Mouse (Mus musculus): ENCODE data around the gene Rbpms2. TPM values are rescaled to one million over a fixed set of nuclear protein-coding genes. Genes with fewer than 3 reads are reported as not detected.
A peak's percentile ranks its signal among the peaks of the same experiment; 100 is the strongest.

Gene Rbpms2
- polyA plus RNA-seq, 1 experiment from 2014 or later, result 125 TPM

DNA sequence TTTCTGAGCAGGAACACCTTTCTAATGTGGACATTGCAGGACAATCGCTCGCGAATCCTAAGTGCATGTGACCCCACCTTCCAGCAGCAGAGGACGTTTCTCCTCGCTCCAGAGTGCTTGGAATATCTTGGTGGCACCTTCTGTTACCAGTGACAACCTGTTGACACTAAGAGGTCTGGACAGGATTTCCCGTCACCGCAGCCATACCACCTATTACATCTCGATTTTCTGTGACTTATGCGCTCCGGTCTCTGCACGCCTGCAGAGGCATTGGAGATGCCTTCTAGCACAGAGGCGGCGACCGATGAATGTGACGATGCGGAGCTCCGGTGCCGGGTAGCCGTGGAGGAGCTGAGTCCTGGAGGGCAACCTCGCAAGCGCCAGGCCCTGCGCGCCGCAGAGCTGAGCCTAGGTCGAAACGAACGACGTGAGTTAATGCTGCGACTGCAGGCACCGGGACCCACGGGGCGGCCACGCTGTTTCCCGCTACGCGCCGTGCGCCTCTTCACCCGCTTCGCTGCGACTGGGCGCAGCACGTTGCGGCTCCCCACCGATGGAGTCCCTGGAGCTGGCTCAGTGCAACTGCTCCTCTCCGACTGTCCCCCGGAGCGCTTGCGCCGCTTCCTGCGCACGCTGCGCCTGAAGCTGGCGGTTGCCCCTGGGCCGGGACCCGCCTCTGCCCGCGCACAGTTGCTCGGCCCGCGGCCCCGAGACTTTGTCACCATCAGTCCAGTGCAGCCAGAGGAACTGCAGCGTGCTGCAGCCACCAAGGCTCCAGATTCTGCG is 41.7 kb upstream of the Rbpms2 start:
- no peaks in the 10 kb centered on the region for H3K27me3 ChIP-seq (ENCODE audit: control insufficient read depth, insufficient read depth, low read length)
- H3K36me3 ChIP-seq (ENCODE audit: control insufficient read depth, insufficient read depth, low read length), result peaks cover 28% of the 10 kb centered on the region
- WGBS, result under 1% methylated on average over 64 of the region's 64 CpGs
- peak overlapping the region; percentile 18 to 66 for H3K27ac ChIP-seq (replicated peaks in 1 of 2; ENCODE audit: control insufficient read depth in 1 of 2, insufficient read depth in 1 of 2, low read depth in 2 of 2, low read length in 2 of 2)
- no peaks in the 10 kb centered on the region for H3K9me3 ChIP-seq (ENCODE audit: control insufficient read depth, low read length)
- 0 out of 2 replicates have a peak, but pooled peaks have one; percentile 11 for ATAC-seq (ENCODE audit: insufficient number of reproducible peaks, insufficient read depth, low FRiP score, low read depth)
- H3K4me1 ChIP-seq (ENCODE audit: control insufficient read depth in 2 of 2, insufficient read depth in 2 of 2, low read length in 2 of 2), result peaks cover 11 to 20% of the 10 kb centered on the region in 2 experiments; a peak in 3 of 4 replicates
- H3K4me2 ChIP-seq (ENCODE audit: low read length), result peak overlapping the region; percentile 96
- peak overlapping the region; percentile 61 to 71 for H3K4me3 ChIP-seq (ENCODE audit: control insufficient read depth in 1 of 2, insufficient read depth in 1 of 2, low read depth in 1 of 2, low read length in 2 of 2)
- peak overlapping the region; percentile 79 for H3K9ac ChIP-seq (ENCODE audit: low read length)

DNA sequence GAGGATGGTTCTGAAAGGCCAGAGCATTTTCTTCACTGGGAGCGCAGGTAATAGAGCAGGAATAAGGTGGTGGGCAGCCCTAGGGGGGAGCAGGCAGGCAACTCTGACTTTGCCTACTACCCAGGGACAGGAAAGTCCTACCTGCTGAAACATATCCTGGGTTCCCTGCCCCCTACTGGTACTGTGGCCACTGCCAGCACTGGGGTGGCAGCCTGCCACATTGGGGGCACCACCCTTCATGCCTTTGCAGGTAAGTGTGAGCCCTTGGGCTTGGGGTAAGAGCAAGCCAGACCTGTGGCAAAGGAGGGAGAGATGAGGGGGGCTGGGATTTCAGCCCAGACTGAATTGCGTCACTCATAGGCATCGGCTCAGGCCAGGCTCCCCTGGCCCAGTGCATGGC is 40.4 kb upstream of the Rbpms2 start:
- 94% methylated on average over 3 of the region's 3 CpGs for WGBS
- Histone ChIP-seq H3K36me3 (ENCODE audit: control insufficient read depth, insufficient read depth, low read length) (peaks cover 41% of the 10 kb centered on the region), H3K9ac (ENCODE audit: low read length) (peak overlapping the region; percentile 79), H3K4me1 (ENCODE audit: control insufficient read depth in 2 of 2, insufficient read depth in 2 of 2, low read length in 2 of 2) (peaks cover 11 to 17% of the 10 kb centered on the region in 2 experiments; a peak in 3 of 4 replicates), H3K9me3 (ENCODE audit: control insufficient read depth, low read length) (no peaks in the 10 kb centered on the region), H3K27ac (replicated peaks in 1 of 2; ENCODE audit: control insufficient read depth in 1 of 2, insufficient read depth in 1 of 2, low read depth in 2 of 2, low read length in 2 of 2) (no peak overlapping the region), H3K4me3 (ENCODE audit: control insufficient read depth in 1 of 2, insufficient read depth in 1 of 2, low read depth in 1 of 2, low read length in 2 of 2) (peak overlapping the region; percentile 61 to 71), H3K4me2 (ENCODE audit: low read length) (peak overlapping the region; percentile 96), H3K27me3 (ENCODE audit: control insufficient read depth, insufficient read depth, low read length) (no peaks in the 10 kb centered on the region)
- no peak for ATAC-seq (ENCODE audit: insufficient number of reproducible peaks, insufficient read depth, low FRiP score, low read depth)

DNA sequence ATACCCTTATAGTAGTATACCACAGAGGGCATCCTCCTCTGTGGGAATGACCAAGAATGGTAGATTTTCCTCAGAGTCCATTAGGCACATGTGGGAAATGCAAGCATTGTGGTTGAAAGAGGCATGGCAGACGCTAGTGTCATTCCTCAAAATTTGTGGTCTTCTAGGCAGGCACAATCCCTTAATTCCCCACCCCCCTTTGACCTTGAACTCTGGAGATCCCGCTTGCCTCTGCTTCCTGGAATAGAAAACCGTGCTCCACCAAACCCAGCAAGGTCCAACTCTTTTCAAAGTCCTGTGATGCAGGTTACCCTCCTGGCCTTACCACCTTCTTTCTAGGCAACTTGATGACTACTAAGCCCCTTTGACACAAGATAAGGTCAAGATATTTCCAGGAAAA is 36.7 kb upstream of the Rbpms2 start:
- no peak overlapping the region for H3K9ac ChIP-seq (ENCODE audit: low read length)
- no peaks in the 10 kb centered on the region for H3K9me3 ChIP-seq (ENCODE audit: control insufficient read depth, low read length)
- H3K27me3 ChIP-seq (ENCODE audit: control insufficient read depth, insufficient read depth, low read length), result no peaks in the 10 kb centered on the region
- WGBS, result 85% methylated on average over 3 of the region's 3 CpGs
- no peak for ATAC-seq (ENCODE audit: insufficient number of reproducible peaks, insufficient read depth, low FRiP score, low read depth)
- H3K36me3 ChIP-seq (ENCODE audit: control insufficient read depth, insufficient read depth, low read length), result peaks cover 61% of the 10 kb centered on the region
- no peak overlapping the region for H3K27ac ChIP-seq (replicated peaks in 1 of 2; ENCODE audit: control insufficient read depth in 1 of 2, insufficient read depth in 1 of 2, low read depth in 2 of 2, low read length in 2 of 2)
- no peak overlapping the region for H3K4me3 ChIP-seq (ENCODE audit: control insufficient read depth in 1 of 2, insufficient read depth in 1 of 2, low read depth in 1 of 2, low read length in 2 of 2)
- no peak overlapping the region for H3K4me2 ChIP-seq (ENCODE audit: low read length)
- H3K4me1 ChIP-seq (ENCODE audit: control insufficient read depth in 2 of 2, insufficient read depth in 2 of 2, low read length in 2 of 2), result peaks cover 9 to 14% of the 10 kb centered on the region in 2 experiments; a peak in 3 of 4 replicates

DNA sequence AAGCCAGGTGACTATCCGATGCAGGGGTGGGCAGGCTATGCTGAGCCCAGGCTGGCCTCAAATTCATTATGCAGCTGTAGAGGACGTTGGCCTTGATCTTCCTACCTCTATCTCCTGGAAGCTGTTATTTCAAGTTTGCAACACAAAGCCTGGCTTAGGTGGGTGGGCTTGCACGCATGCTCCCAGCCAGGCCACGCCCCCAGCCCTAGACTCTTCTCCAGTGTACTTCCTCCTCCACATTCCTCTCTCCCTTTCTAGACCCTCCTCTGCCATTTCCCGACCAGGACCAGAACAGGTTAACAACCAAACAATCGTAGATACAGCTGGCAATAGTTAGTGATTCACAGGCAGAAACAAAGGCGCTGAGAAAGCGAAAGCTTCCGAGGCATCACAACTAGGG is 35.9 kb upstream of the Rbpms2 start:
- no peak for ATAC-seq (ENCODE audit: insufficient number of reproducible peaks, insufficient read depth, low FRiP score, low read depth)
- H3K9me3 ChIP-seq (ENCODE audit: control insufficient read depth, low read length), result no peaks in the 10 kb centered on the region
- no peak overlapping the region for H3K9ac ChIP-seq (ENCODE audit: low read length)
- H3K4me3 ChIP-seq (ENCODE audit: control insufficient read depth in 1 of 2, insufficient read depth in 1 of 2, low read depth in 1 of 2, low read length in 2 of 2), result no peak overlapping the region
- no peak overlapping the region for H3K4me2 ChIP-seq (ENCODE audit: low read length)
- no peak overlapping the region for H3K27ac ChIP-seq (replicated peaks in 1 of 2; ENCODE audit: control insufficient read depth in 1 of 2, insufficient read depth in 1 of 2, low read depth in 2 of 2, low read length in 2 of 2)
- peaks cover 61% of the 10 kb centered on the region for H3K36me3 ChIP-seq (ENCODE audit: control insufficient read depth, insufficient read depth, low read length)
- whole genome bisulfite sequencing, result 89% methylated on average over 9 of the region's 9 CpGs
- no peaks in the 10 kb centered on the region for H3K27me3 ChIP-seq (ENCODE audit: control insufficient read depth, insufficient read depth, low read length)
- H3K4me1 ChIP-seq (ENCODE audit: control insufficient read depth in 2 of 2, insufficient read depth in 2 of 2, low read length in 2 of 2), result peaks cover 8 to 9% of the 10 kb centered on the region in 2 experiments; a peak in 3 of 4 replicates

DNA sequence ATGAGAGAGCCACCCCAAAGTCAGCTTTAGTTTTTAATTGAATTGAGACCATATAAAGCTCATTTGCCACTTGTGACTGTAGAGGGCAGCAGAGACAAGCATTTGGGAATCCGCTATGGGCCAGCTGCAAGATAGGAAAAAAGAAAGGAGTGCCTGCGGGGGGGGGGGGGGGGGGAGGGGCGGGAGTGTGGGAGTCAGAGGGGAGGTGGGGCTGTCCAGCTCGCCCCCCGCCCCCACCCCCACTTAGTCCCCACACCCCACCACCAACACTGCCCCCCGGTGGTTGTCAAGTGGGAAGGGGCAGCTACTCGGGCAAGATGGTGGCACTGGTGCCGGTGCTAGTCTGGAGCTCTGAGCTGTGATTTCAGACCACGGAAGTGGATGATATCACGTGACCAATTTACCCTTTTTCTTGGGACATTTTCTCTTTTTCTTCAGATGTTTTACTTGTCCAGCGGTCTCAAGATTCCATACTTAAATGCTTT is 30.6 kb upstream of the Rbpms2 start:
- ATAC-seq (ENCODE audit: insufficient number of reproducible peaks, insufficient read depth, low FRiP score, low read depth), result no peak
- H3K9me3 ChIP-seq (ENCODE audit: control insufficient read depth, low read length), result no peaks in the 10 kb centered on the region
- 37% methylated on average over 10 of the region's 11 CpGs for WGBS
- H3K27me3 ChIP-seq (ENCODE audit: control insufficient read depth, insufficient read depth, low read length), result no peaks in the 10 kb centered on the region
- H3K4me1 ChIP-seq (ENCODE audit: control insufficient read depth in 2 of 2, insufficient read depth in 2 of 2, low read length in 2 of 2), result no peaks in the 10 kb centered on the region
- H3K27ac ChIP-seq (replicated peaks in 1 of 2; ENCODE audit: control insufficient read depth in 1 of 2, insufficient read depth in 1 of 2, low read depth in 2 of 2, low read length in 2 of 2), result no peak overlapping the region
- peak overlapping the region in 1 of 2 experiments; percentile 9; a peak in 1 of 4 replicates for H3K4me3 ChIP-seq (ENCODE audit: control insufficient read depth in 1 of 2, insufficient read depth in 1 of 2, low read depth in 1 of 2, low read length in 2 of 2)
- peak overlapping the region; percentile 24; the same call in 1 of the 2 replicates for H3K4me2 ChIP-seq (ENCODE audit: low read length)
- no peak overlapping the region for H3K9ac ChIP-seq (ENCODE audit: low read length)
- peaks cover 23% of the 10 kb centered on the region for H3K36me3 ChIP-seq (ENCODE audit: control insufficient read depth, insufficient read depth, low read length)

DNA sequence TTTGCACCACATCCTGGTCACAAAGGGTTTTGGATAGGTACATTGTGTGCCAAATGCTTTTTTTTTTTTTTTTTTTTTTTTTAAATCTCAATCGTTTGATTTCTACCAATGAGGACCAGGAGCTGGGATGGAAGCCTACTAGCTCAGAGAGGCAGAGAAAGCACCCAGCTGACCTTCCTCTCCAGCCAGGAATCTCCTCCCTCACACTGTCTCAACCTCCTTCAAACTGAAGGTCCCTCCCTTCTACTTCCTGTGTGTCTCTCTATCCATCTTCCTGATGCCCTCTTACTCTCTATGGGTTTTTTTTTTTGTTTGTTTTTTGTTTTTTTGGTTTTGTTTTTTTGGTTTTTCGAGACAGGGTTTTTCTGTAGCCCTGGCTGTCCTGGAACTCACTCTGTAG is 28.5 kb upstream of the Rbpms2 start:
- Histone ChIP-seq H3K9me3 (ENCODE audit: control insufficient read depth, low read length) (no peaks in the 10 kb centered on the region), H3K4me2 (ENCODE audit: low read length) (no peak overlapping the region), H3K36me3 (ENCODE audit: control insufficient read depth, insufficient read depth, low read length) (peaks cover 1% of the 10 kb centered on the region), H3K4me3 (ENCODE audit: control insufficient read depth in 1 of 2, insufficient read depth in 1 of 2, low read depth in 1 of 2, low read length in 2 of 2) (no peak overlapping the region), H3K9ac (ENCODE audit: low read length) (no peak overlapping the region), H3K4me1 (ENCODE audit: control insufficient read depth in 2 of 2, insufficient read depth in 2 of 2, low read length in 2 of 2) (peaks cover 4 to 5% of the 10 kb centered on the region in 2 experiments; a peak in 2 of 4 replicates), H3K27ac (replicated peaks in 1 of 2; ENCODE audit: control insufficient read depth in 1 of 2, insufficient read depth in 1 of 2, low read depth in 2 of 2, low read length in 2 of 2) (no peak overlapping the region), H3K27me3 (ENCODE audit: control insufficient read depth, insufficient read depth, low read length) (no peaks in the 10 kb centered on the region)
- ATAC-seq (ENCODE audit: insufficient number of reproducible peaks, insufficient read depth, low FRiP score, low read depth), result no peak
- 75% methylated on average over 2 of the region's 2 CpGs for WGBS

DNA sequence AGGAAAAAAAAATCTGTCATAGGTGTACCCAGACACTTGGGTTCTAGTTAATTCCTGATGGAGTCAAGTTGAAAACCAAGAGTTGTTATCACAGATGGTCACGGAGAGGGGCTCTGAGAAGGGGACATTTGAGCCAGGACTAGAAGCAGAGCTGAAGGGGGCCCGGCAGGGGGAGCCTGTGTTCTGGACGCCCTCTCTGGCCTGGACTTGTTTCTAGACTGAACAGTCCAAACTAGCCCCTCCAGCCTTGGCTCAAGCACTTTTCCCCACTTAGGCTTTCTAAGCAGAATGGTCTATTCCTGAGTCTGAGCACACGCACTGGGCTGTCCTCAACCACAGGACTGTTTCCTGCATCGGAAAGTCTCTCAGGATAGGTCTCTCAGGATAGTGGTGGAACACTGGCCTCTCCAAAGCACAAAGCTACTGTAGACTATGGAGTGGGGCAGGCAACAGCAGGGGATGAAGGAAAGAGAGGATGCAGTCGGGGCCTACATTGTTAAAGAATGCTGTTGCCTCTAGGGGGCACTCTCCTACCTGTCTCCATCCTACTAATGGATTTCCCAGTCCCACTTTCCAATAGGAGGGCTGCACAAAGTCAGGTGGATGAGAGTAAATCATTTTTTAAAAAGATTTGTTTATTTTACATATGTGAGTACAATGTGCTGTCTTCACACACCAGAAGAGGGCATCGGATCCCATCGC is 25.9 kb upstream of the Rbpms2 start:
- Histone ChIP-seq H3K27me3 (ENCODE audit: control insufficient read depth, insufficient read depth, low read length) (no peaks in the 10 kb centered on the region), H3K4me1 (ENCODE audit: control insufficient read depth in 2 of 2, insufficient read depth in 2 of 2, low read length in 2 of 2) (peaks cover 14 to 15% of the 10 kb centered on the region in 2 experiments; a peak in 3 of 4 replicates), H3K4me2 (ENCODE audit: low read length) (no peak overlapping the region), H3K9ac (ENCODE audit: low read length) (no peak overlapping the region), H3K27ac (replicated peaks in 1 of 2; ENCODE audit: control insufficient read depth in 1 of 2, insufficient read depth in 1 of 2, low read depth in 2 of 2, low read length in 2 of 2) (no peak overlapping the region), H3K9me3 (ENCODE audit: control insufficient read depth, low read length) (no peaks in the 10 kb centered on the region), H3K36me3 (ENCODE audit: control insufficient read depth, insufficient read depth, low read length) (no peaks in the 10 kb centered on the region), H3K4me3 (ENCODE audit: control insufficient read depth in 1 of 2, insufficient read depth in 1 of 2, low read depth in 1 of 2, low read length in 2 of 2) (no peak overlapping the region)
- ATAC-seq (ENCODE audit: insufficient number of reproducible peaks, insufficient read depth, low FRiP score, low read depth), result no peak
- 42% methylated on average over 8 of the region's 8 CpGs for WGBS
